Mouse (Mus musculus) liver, adult 2 months (tissue): ENCODE measurements at regions not wholly inside any gene's neighbourhood (a gene's known extent, or its start where the extent isn't known, plus 50 kb on each side); places are given as distances from the start of the nearest gene placed in this dataset.

Experiments used
- DNase-seq: peaks from one replicate; pipeline ENCODE4 v3.0.0-alpha.2; 2011; ENCODE audit warnings: low read depth, low spot score; ENCODE audit errors: extremely low read depth
- H3K27ac ChIP-seq: fragments of 200-500 bp; replicated peaks from 2 replicates; pipeline ENCODE4 v1.5.1; 2012; ENCODE audit warnings: low read depth, mild to moderate bottlenecking, control low read depth, inconsistent platforms, low read length; ENCODE audit not compliant: insufficient read depth
- H3K27me3 ChIP-seq: fragments of 200-500 bp; 2 replicates; pipeline ENCODE4 v1.6.1; 2012; ENCODE audit warnings: mild to moderate bottlenecking, moderate library complexity, low read length, inconsistent platforms; ENCODE audit not compliant: control insufficient read depth, insufficient read depth
- H3K36me3 ChIP-seq: fragments of 200-500 bp; 2 replicates; pipeline ENCODE4 v1.6.1; 2012; ENCODE audit warnings: low read length, inconsistent platforms; ENCODE audit not compliant: control insufficient read depth, insufficient read depth
- H3K4me1 ChIP-seq: fragments of 200-500 bp; 2 replicates; pipeline ENCODE4 v1.6.1; 2011; ENCODE audit warnings: low read length; ENCODE audit not compliant: control insufficient read depth, insufficient read depth
- H3K4me3 ChIP-seq: fragments of 200-500 bp; 2 replicates; pipeline ENCODE4 v1.5.1; 2011; ENCODE audit warnings: low read depth, mild to moderate bottlenecking, control low read depth, low read length, moderate library complexity; ENCODE audit not compliant: insufficient read depth
- H3K79me2 ChIP-seq: fragments of 200-500 bp; 2 replicates; pipeline ENCODE4 v1.6.1; 2012; ENCODE audit warnings: inconsistent platforms, mild to moderate bottlenecking, low read length, moderate library complexity; ENCODE audit not compliant: control insufficient read depth, insufficient read depth
- H3K9ac ChIP-seq: fragments of 200-500 bp; 2 replicates; pipeline ENCODE4 v1.6.1; 2012; ENCODE audit warnings: low read depth, mild to moderate bottlenecking, control low read depth, inconsistent platforms, low read length
- CTCF ChIP-seq: fragments of 200-500 bp; IDR thresholded peaks from 2 replicates; pipeline ENCODE4 v1.5.1; 2011; ENCODE audit warnings: low read depth, low read length, control low read depth
- POLR2A ChIP-seq: fragments of 200-500 bp; IDR thresholded peaks from 2 replicates; pipeline ENCODE4 v1.6.1; 2011; ENCODE audit warnings: low read length, control low read depth; ENCODE audit not compliant: insufficient read depth; ENCODE audit errors: extremely low read depth
- WGBS: fragments of 180-500 bp; shearing (Covaris S2); methylation state at CpG from one replicate; pipeline ENCODE4 v1.1.7; 2018; 5-methylcytosine and 5-hydroxymethylcytosine counted together

DNA sequence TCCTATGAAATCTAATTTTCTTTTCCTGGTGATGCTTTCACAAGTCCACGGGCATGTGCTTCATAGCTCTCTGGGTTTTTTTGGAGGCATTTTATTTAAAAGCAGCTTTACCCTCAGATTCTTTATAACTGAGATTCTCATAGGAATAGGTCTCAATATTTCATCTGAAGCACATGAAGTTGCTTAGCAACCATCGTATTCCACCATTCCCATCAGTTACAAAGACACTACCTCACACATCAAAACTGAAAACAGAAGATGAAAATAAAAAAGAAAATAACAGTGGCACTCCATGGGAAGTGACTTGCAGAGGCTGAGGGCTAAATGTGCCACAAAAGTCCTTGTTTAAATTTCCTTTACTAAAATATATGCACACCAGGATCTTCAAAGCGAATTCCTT is 384.0 kb upstream of the 1700015G11Rik start:
- no peak for DNase-seq
- H3K79me2 ChIP-seq: no peaks in the 10 kb centered on the region
- H3K27me3 ChIP-seq: no peaks in the 10 kb centered on the region
- H3K27ac ChIP-seq: no peak overlapping the region
- WGBS: 82% methylated on average over 3 of the region's 3 CpGs
- no peaks in the 10 kb centered on the region for H3K36me3 ChIP-seq
- H3K4me3 ChIP-seq: no peak overlapping the region
- no peak overlapping the region for H3K9ac ChIP-seq
- H3K4me1 ChIP-seq: no peaks in the 10 kb centered on the region
- TF ChIP-seq CTCF (no peak), POLR2A (no peak)

- Histone ChIP-seq H3K9ac (no peak overlapping the region), H3K4me1 (no peaks in the 10 kb centered on the region), H3K4me3 (no peak overlapping the region), H3K27me3 (no peaks in the 10 kb centered on the region), H3K27ac (no peak overlapping the region), H3K79me2 (no peaks in the 10 kb centered on the region), H3K36me3 (no peaks in the 10 kb centered on the region)
- peak; percentile 39 for DNase-seq
- WGBS: 19% methylated on average over 2 of the region's 2 CpGs
- TF ChIP-seq CTCF (no peak), POLR2A (no peak)
These were observed 376.3 kb upstream of the 1700015G11Rik start for GRCm38 (mm10) chr7:52391793-52392192.
